Mouse (Mus musculus) myocyte (in vitro differentiated cells): Measurements from ENCODE around the gene Plpp3.

Experiments used
- E2F4 ChIP-seq: IDR thresholded peaks from one replicate; pipeline ENCODE4 v1.6.1; 2011; ENCODE audit warnings: mild to moderate bottlenecking, control low read depth, moderate library complexity; ENCODE audit not compliant: insufficient read depth
- MAX ChIP-seq: IDR thresholded peaks from one replicate; pipeline ENCODE4 v1.6.1; 2011; ENCODE audit warnings: low read depth, mild to moderate bottlenecking, control low read depth
- MYOD1 ChIP-seq, 3 experiments: IDR thresholded peaks; one replicate each; pipeline ENCODE4 v1.6.1; 2011; ENCODE audit warnings: control low read depth in 2 of 3, low read depth in 2 of 3, mild to moderate bottlenecking in 2 of 3, moderate library complexity in 1 of 3; ENCODE audit not compliant: insufficient read length in 2 of 3, control insufficient read depth in 1 of 3
- MYOG ChIP-seq, 3 experiments: IDR thresholded peaks; one replicate each; pipeline ENCODE4 v1.6.1; 2011; ENCODE audit warnings: control low read depth in 2 of 3, low read depth in 2 of 3, mild to moderate bottlenecking in 2 of 3; ENCODE audit not compliant: insufficient read length in 2 of 3, control insufficient read depth in 1 of 3, insufficient read depth in 1 of 3
- POLR2A ChIP-seq: IDR thresholded peaks from one replicate; pipeline ENCODE4 v1.6.1; 2011; ENCODE audit warnings: low read depth, mild to moderate bottlenecking, control low read depth, moderate library complexity; ENCODE audit not compliant: insufficient read length
- POLR2AphosphoS2 ChIP-seq: IDR thresholded peaks from one replicate; pipeline ENCODE4 v1.6.1; 2011; ENCODE audit warnings: low read depth, control low read depth; ENCODE audit not compliant: insufficient read length
- REST ChIP-seq: IDR thresholded peaks from one replicate; pipeline ENCODE4 v1.6.1; 2011; ENCODE audit warnings: mild to moderate bottlenecking, control low read depth, moderate library complexity; ENCODE audit not compliant: insufficient read depth, insufficient read length
- SRF ChIP-seq: IDR thresholded peaks from one replicate; pipeline ENCODE4 v1.6.1; 2011; ENCODE audit warnings: low read depth; ENCODE audit not compliant: control insufficient read depth, insufficient read length
- TCF12 ChIP-seq: IDR thresholded peaks from one replicate; pipeline ENCODE4 v1.6.1; 2011; ENCODE audit warnings: mild to moderate bottlenecking, control low read depth; ENCODE audit not compliant: poor library complexity, insufficient read depth, severe bottlenecking
- TCF3 ChIP-seq: IDR thresholded peaks from one replicate; pipeline ENCODE4 v1.6.1; 2011; ENCODE audit warnings: low read depth, control low read depth; ENCODE audit not compliant: insufficient read length
- USF1 ChIP-seq: IDR thresholded peaks from one replicate; pipeline ENCODE4 v1.6.1; 2011; ENCODE audit warnings: low read depth, mild to moderate bottlenecking, control low read depth, moderate library complexity

- TF ChIP-seq USF1 = no peak
- TF ChIP-seq POLR2A = no peak
- no peak for TF ChIP-seq TCF12
- TF ChIP-seq MYOG (IDR thresholded peaks at IDR 0.05; ENCODE audit: control insufficient read depth in 1 of 3, insufficient read depth in 1 of 3, insufficient read length in 2 of 3, low read depth in 2 of 3) = no peak
- no peak for TF ChIP-seq MAX
- TF ChIP-seq E2F4 = no peak
- TF ChIP-seq REST = no peak
- TF ChIP-seq MYOD1 (IDR thresholded peaks at IDR 0.05; ENCODE audit: control insufficient read depth in 1 of 3, insufficient read length in 2 of 3, low read depth in 2 of 3) = no peak
- TF ChIP-seq POLR2AphosphoS2 = no peak
- no peak for TF ChIP-seq SRF
- no peak for TF ChIP-seq TCF3
Observed at GRCm38 (mm10) chr4:105215726-105216410, 58.7 kb downstream of the Plpp3 start.
